Comparison of ENCODE assay signal across 10 mouse cellular contexts in the genomic region with DNA sequence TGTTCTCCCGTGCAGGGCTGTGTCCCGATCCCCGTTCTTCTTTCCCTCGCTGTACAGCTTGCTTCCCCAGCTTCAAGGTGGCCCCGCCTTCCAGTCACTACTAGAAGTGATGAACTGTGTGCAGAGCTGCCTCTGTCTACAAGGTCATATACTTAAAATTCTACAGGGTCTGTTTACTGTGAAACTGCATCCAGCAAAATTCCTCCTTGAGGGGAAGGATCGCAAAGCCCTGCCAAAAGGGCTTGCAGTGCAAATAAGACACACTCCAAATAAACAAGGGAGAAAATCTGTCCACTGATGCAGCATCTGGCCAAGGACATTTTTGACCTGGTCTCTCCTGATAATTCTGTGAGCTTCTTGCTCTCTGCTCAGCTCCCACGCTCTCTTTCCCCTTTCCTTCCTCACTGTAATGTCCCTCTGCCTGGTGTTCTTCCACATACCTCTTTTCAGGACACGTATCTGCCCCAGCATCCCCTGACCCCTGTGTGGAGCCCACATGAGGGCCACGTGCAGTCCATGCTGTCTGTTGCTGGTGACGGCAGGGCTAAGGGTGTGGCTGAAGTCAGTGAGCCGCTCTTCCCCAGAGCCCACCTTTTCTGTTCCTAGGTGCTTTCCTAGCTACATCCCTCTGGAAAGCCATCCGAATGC.
DNase-seq lines count a peak whose midpoint lies in the region; ATAC-seq lines count a peak whose summit lies in the region.
"Had no signal": no experiment of that assay in that cellular context is flagged by ENCODE, and none has a peak within 500 bp of the region (broad histone marks: within the 10 kb centered on the region; RNA-seq: fewer than 3 reads in every experiment).

No protein-coding gene starts in this region.

- H3K4me2 ChIP-seq in forebrain, embryonic 15.5 days (replicated peaks): no peak overlapping the region
- no peak overlapping the region for H3K4me2 ChIP-seq in liver, embryonic 16.5 days (ENCODE audit: low read depth, low read length)
- H3K4me2 ChIP-seq in heart, embryonic 11.5 days: no peak overlapping the region
- H3K4me2 ChIP-seq: embryonic facial prominence, embryonic 13.5 days; hindbrain, embryonic 14.5 days had no signal

- H3K4me1 ChIP-seq in forebrain, embryonic 15.5 days: peaks cover 55% of the 10 kb centered on the region
- H3K4me1 ChIP-seq in forebrain, embryonic 10.5 days: peaks cover 45% of the 10 kb centered on the region
- peaks cover 5% of the 10 kb centered on the region for H3K4me1 ChIP-seq in liver, embryonic 16.5 days (ENCODE audit: control insufficient read depth, low read depth, low read length)
- H3K4me1 ChIP-seq in heart, embryonic 11.5 days (ENCODE audit: control insufficient read depth, insufficient read depth, low read length): peaks cover 62% of the 10 kb centered on the region
- peaks cover 13% of the 10 kb centered on the region for H3K4me1 ChIP-seq in hindbrain, embryonic 10.5 days (replicated peaks)

- 88% methylated on average over 12 of the region's 12 CpGs for WGBS in forebrain, embryonic 15.5 days
- whole genome bisulfite sequencing in forebrain, embryonic 10.5 days: 88% methylated on average over 12 of the region's 12 CpGs
- WGBS in liver, embryonic 16.5 days (ENCODE audit: insufficient replicate concordance): 82% methylated on average over 12 of the region's 12 CpGs
- 63% methylated on average over 12 of the region's 12 CpGs for WGBS in heart, embryonic 11.5 days (ENCODE audit: insufficient replicate concordance)
- 87% methylated on average over 12 of the region's 12 CpGs for WGBS in hindbrain, embryonic 10.5 days

- DNase-seq in forebrain, embryonic 10.5 days (ENCODE audit: extremely low spot score, low spot score): no peak
- no peak for DNase-seq in liver
- DNase-seq in kidney, postnatal 14 days: peak; percentile 64
- no peak for DNase-seq in spleen, postnatal 10 days (ENCODE audit: low spot score in 2 of 2)
- no peak for DNase-seq in hindbrain, embryonic 10.5 days (ENCODE audit: low spot score)

- ATAC-seq in forebrain, embryonic 15.5 days (replicated peaks): no peak
- peak; percentile 35; the same call in 1 of the 2 replicates for ATAC-seq in liver, embryonic 16.5 days (ENCODE audit: low read depth)
- no peak; the same call in 1 of the 2 replicates for ATAC-seq in heart, embryonic 11.5 days (replicated peaks; ENCODE audit: insufficient number of reproducible peaks, low FRiP score, low TSS enrichment)

- H3K27me3 ChIP-seq in forebrain, embryonic 15.5 days: no peaks in the 10 kb centered on the region
- no peaks in the 10 kb centered on the region for H3K27me3 ChIP-seq in forebrain, embryonic 10.5 days (ENCODE audit: poor library complexity, severe bottlenecking)
- H3K27me3 ChIP-seq in liver, embryonic 16.5 days (ENCODE audit: control insufficient read depth, insufficient read depth, low read depth, low read length): no peaks in the 10 kb centered on the region
- H3K27me3 ChIP-seq in heart, embryonic 11.5 days (ENCODE audit: control insufficient read depth, insufficient read depth, low read length): no peaks in the 10 kb centered on the region
- H3K27me3 ChIP-seq in hindbrain, embryonic 10.5 days (ENCODE audit: insufficient read depth, poor library complexity, severe bottlenecking): no peaks in the 10 kb centered on the region
- H3K27me3 ChIP-seq: embryonic facial prominence, embryonic 13.5 days had no signal

- H3K9ac ChIP-seq in forebrain, embryonic 15.5 days (replicated peaks): no peak overlapping the region
- H3K9ac ChIP-seq in liver, embryonic 16.5 days (ENCODE audit: low read depth, low read length): no peak overlapping the region
- H3K9ac ChIP-seq in heart, embryonic 11.5 days (ENCODE audit: low read depth, low read length): no peak overlapping the region
- H3K9ac ChIP-seq: embryonic facial prominence, embryonic 13.5 days; hindbrain, embryonic 14.5 days had no signal

- peaks cover 26% of the 10 kb centered on the region for H3K36me3 ChIP-seq in forebrain, embryonic 15.5 days
- peaks cover 64% of the 10 kb centered on the region for H3K36me3 ChIP-seq in forebrain, embryonic 10.5 days (replicated peaks)
- H3K36me3 ChIP-seq in liver, embryonic 16.5 days (ENCODE audit: control insufficient read depth, insufficient read depth): peaks cover 42% of the 10 kb centered on the region
- peaks cover 14% of the 10 kb centered on the region; the same call in 1 of the 2 replicates for H3K36me3 ChIP-seq in heart, embryonic 11.5 days (ENCODE audit: control insufficient read depth, insufficient read depth, low read length)
- peaks cover 73% of the 10 kb centered on the region for H3K36me3 ChIP-seq in hindbrain, embryonic 10.5 days

- H3K27ac ChIP-seq in forebrain, embryonic 15.5 days (replicated peaks): 0 out of 2 replicates have a peak overlapping the region, but pooled peaks have one; percentile 14
- no peak overlapping the region for H3K27ac ChIP-seq in forebrain, embryonic 10.5 days
- no peak overlapping the region for H3K27ac ChIP-seq in liver, embryonic 16.5 days (ENCODE audit: low read length)
- H3K27ac ChIP-seq in heart, embryonic 11.5 days (ENCODE audit: low read depth, low read length): peak overlapping the region; percentile 37; the same call in 1 of the 2 replicates
- H3K27ac ChIP-seq in hindbrain, embryonic 10.5 days: no peak overlapping the region
- H3K27ac ChIP-seq: embryonic facial prominence, embryonic 13.5 days; hindbrain, embryonic 14.5 days had no signal

- H3K4me3 ChIP-seq in forebrain, embryonic 15.5 days: no peak overlapping the region
- H3K4me3 ChIP-seq in forebrain, embryonic 10.5 days: no peak overlapping the region
- H3K4me3 ChIP-seq in liver, embryonic 16.5 days (ENCODE audit: low read depth, low read length): no peak overlapping the region
- H3K4me3 ChIP-seq in heart, embryonic 11.5 days (ENCODE audit: low read depth, low read length): no peak overlapping the region
- no peak overlapping the region for H3K4me3 ChIP-seq in hindbrain, embryonic 10.5 days
- H3K4me3 ChIP-seq: embryonic facial prominence, embryonic 13.5 days had no signal

- H3K9me3 ChIP-seq in forebrain, embryonic 15.5 days: no peaks in the 10 kb centered on the region
- no peaks in the 10 kb centered on the region for H3K9me3 ChIP-seq in forebrain, embryonic 10.5 days
- no peaks in the 10 kb centered on the region for H3K9me3 ChIP-seq in liver, embryonic 16.5 days (replicated peaks; ENCODE audit: control insufficient read depth, low read length)
- H3K9me3 ChIP-seq in heart, embryonic 11.5 days (replicated peaks; ENCODE audit: control insufficient read depth, low read length): no peaks in the 10 kb centered on the region
- H3K9me3 ChIP-seq in hindbrain, embryonic 10.5 days: no peaks in the 10 kb centered on the region
- H3K9me3 ChIP-seq: embryonic facial prominence, embryonic 13.5 days had no signal

Comparison
In these comparisons a context has a peak if more than half of its experiments do, and no peak if none do; other contexts are left out.
1. H3K27ac ChIP-seq: peak in forebrain, embryonic 15.5 days (single experiment) and heart, embryonic 11.5 days (single experiment); none in forebrain, embryonic 10.5 days (single experiment), liver, embryonic 16.5 days (single experiment) and hindbrain, embryonic 10.5 days (single experiment).